Mouse (Mus musculus) T-cell, adult 2 months (primary cell): ENCODE data around the gene Rad17.

Experiments used
- DNase-seq: peaks from one replicate; pipeline ENCODE4 v3.0.0; 2022; ENCODE audit warnings: low spot score

Rad17 gene

GRCm38 (mm10) chr13:100650550-100651438, at the start of gene Rad17, which contains the start of gene Ak6:
Gene Rad17 (minus strand): TSS chr13:100651051.
Gene Ak6 (plus strand): TSS chr13:100650979.
- peak; percentile 94 for DNase-seq

- DNase-seq = no peak
These were observed 48.0 kb upstream of the Rad17 start for GRCm38 (mm10) chr13:100698866-100699265.

- DNase-seq = no peak
These were observed 46.7 kb upstream of the Rad17 start for GRCm38 (mm10) chr13:100697541-100697940.

- DNase-seq = no peak
These were observed 36.7 kb upstream of the Rad17 start for GRCm38 (mm10) chr13:100687513-100687912.

- no peak for DNase-seq
These were observed 33.5 kb upstream of the Rad17 start for GRCm38 (mm10) chr13:100684355-100684754.

GRCm38 (mm10) chr13:100682837-100683236, 32.0 kb upstream of the Rad17 start:
- DNase-seq = no peak

GRCm38 (mm10) chr13:100681615-100682014, 30.8 kb upstream of the Rad17 start:
- DNase-seq = no peak

GRCm38 (mm10) chr13:100675936-100676635, 25.2 kb upstream of the Rad17 start:
- DNase-seq = no peak

- peak; percentile 13 for DNase-seq
These were observed 19.4 kb upstream of the Rad17 start for GRCm38 (mm10) chr13:100670181-100670741.

GRCm38 (mm10) chr13:100669291-100670022, 18.6 kb upstream of the Rad17 start, which contains the start of gene Ccdc125:
Gene Ccdc125 (plus strand): TSS chr13:100669717.
- peak; percentile 44 for DNase-seq

GRCm38 (mm10) chr13:100659864-100660456, 9.1 kb upstream of the Rad17 start:
- peak; percentile 58 for DNase-seq

GRCm38 (mm10) chr13:100658091-100658490, 7.2 kb upstream of the Rad17 start:
- DNase-seq = no peak

- peak; percentile 22 for DNase-seq
These were observed 762 bp upstream of the Rad17 start, which contains the start of gene Taf9 for GRCm38 (mm10) chr13:100651439-100652186. Gene Taf9 (plus strand): TSS chr13:100651579.

- no peak for DNase-seq
These were observed 2.6 kb downstream of the Rad17 start for GRCm38 (mm10) chr13:100648223-100648622.

GRCm38 (mm10) chr13:100642471-100643209, 8.2 kb downstream of the Rad17 start:
- DNase-seq = no peak

- DNase-seq = no peak
These were observed 16.7 kb downstream of the Rad17 start for GRCm38 (mm10) chr13:100634106-100634691.

- no peak for DNase-seq
These were observed 28.6 kb downstream of the Rad17 start for GRCm38 (mm10) chr13:100622241-100622640.

GRCm38 (mm10) chr13:100617583-100617982, 33.3 kb downstream of the Rad17 start:
- no peak for DNase-seq
